Mouse (Mus musculus) lung, adult 2 months (tissue): ENCODE data around the gene Ntmt1. TPM values are rescaled to one million over a fixed set of nuclear protein-coding genes. Genes with fewer than 3 reads are reported as not detected.
A peak's percentile ranks its signal among the peaks of the same experiment; 100 is the strongest.

Experiments used
- DNase-seq: peaks from one replicate; pipeline ENCODE4 v3.0.0; 2022
- H3K4me1 ChIP-seq: fragments of 200-500 bp; 2 replicates; pipeline ENCODE4 v1.6.1; 2011; ENCODE audit warnings: low read length; ENCODE audit not compliant: control insufficient read depth, insufficient read depth
- H3K4me3 ChIP-seq: fragments of 200-500 bp; replicated peaks from 2 replicates; pipeline ENCODE3; 2011; ENCODE audit warnings: low read depth, mild to moderate bottlenecking, control low read depth, low read length; ENCODE audit errors: extremely low read depth
- CTCF ChIP-seq: fragments of 200-500 bp; IDR thresholded peaks from 2 replicates; pipeline ENCODE4 v1.5.1; 2011; ENCODE audit warnings: mild to moderate bottlenecking, low read length, control low read depth; ENCODE audit not compliant: insufficient read depth
- POLR2A ChIP-seq: fragments of 200-500 bp; IDR thresholded peaks from 2 replicates; pipeline ENCODE4 v1.6.1; 2011; ENCODE audit warnings: low read depth, mild to moderate bottlenecking, control low read depth, low read length, borderline replicate concordance; ENCODE audit errors: extremely low read depth
- WGBS: fragments of 180-500 bp; shearing (Covaris S2); methylation state at CpG from one replicate; pipeline ENCODE4 v1.1.7; 2018; 5-methylcytosine and 5-hydroxymethylcytosine counted together
- polyA plus RNA-seq: library from polyadenylated mRNA; depleted of rRNA; stranded (reverse); fragments of >200 nt; gene quantifications from 2 replicates; pipeline ENCODE4 v1.2.3, GENCODE M21; 2012

The Ntmt1 gene
- polyA plus RNA-seq, 1 experiment, result 23.4 TPM

DNA sequence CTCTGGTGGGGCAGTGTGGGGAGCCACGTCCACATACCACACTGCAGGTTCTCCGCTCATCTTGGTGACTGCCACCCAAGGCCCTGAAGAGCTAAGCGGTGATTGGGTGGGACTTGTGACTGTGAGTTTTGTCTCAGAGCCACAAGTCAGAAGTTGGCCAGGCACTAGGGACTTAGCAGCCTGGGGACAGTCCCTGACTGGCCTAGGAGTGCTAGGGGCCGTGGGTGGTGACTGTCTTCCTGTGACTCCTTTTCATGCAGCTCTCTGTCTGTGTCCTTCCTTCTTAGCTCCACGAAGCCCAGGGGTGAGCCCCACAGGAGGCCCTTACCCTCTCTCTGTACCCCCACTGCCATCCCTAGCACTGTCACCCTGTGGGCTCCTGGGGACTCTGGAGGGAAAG, 12.2 kb downstream of the Ntmt1 start:
- WGBS, result 88% methylated on average over 5 of the region's 5 CpGs
- TF ChIP-seq CTCF (no peak), POLR2A (no peak)
- H3K4me3 ChIP-seq, result no peak overlapping the region
- DNase-seq, result no peak
- no peaks in the 10 kb centered on the region for H3K4me1 ChIP-seq

DNA sequence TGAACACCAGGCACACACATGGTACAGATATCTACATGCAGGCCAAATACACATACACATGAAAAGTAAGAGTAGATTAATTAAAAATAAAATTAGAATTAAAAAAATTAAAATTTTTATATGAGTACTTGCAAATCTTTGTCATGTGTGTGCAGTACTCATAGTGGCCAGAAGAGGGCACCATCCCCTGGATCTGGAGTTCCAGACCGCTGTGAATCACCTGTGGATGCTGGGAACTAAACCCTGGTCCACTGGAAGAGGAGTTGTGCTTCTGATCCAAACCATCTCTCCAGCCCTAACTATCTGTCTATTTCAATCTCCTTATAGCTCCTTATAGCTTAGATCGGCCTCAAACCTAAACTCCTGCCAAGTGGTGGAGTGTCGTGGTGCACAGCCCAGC, 13.4 kb downstream of the Ntmt1 start:
- no peak overlapping the region for H3K4me3 ChIP-seq
- 93% methylated on average over 3 of the region's 3 CpGs for WGBS
- H3K4me1 ChIP-seq, result no peaks in the 10 kb centered on the region
- DNase-seq, result no peak
- TF ChIP-seq CTCF, result peak; percentile 26; the same call in 1 of the 2 replicates
- no peak for TF ChIP-seq POLR2A

DNA sequence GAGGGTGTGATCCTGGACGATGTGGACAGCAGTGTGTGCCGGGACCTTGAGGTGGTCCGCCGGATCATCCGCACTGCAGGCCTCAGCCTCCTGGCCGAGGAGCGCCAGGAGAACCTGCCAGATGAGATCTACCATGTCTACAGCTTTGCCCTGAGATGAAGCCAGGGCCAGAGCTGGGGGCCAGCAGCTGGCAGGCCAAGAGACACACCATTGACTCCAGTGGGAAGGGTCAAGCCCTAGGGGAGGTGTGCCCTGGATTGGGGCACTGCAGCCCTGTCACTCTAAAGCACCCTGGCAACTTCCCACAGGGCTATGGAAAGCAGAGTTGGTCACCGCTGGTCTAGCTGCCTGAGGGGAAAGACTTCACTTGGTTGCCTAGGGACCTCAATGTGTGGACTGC, 14.8 kb downstream of the Ntmt1 start:
- Histone ChIP-seq H3K4me1 (peaks cover 7% of the 10 kb centered on the region), H3K4me3 (no peak overlapping the region)
- TF ChIP-seq POLR2A (no peak), CTCF (no peak)
- no peak for DNase-seq
- WGBS, result 85% methylated on average over 8 of the region's 8 CpGs

DNA sequence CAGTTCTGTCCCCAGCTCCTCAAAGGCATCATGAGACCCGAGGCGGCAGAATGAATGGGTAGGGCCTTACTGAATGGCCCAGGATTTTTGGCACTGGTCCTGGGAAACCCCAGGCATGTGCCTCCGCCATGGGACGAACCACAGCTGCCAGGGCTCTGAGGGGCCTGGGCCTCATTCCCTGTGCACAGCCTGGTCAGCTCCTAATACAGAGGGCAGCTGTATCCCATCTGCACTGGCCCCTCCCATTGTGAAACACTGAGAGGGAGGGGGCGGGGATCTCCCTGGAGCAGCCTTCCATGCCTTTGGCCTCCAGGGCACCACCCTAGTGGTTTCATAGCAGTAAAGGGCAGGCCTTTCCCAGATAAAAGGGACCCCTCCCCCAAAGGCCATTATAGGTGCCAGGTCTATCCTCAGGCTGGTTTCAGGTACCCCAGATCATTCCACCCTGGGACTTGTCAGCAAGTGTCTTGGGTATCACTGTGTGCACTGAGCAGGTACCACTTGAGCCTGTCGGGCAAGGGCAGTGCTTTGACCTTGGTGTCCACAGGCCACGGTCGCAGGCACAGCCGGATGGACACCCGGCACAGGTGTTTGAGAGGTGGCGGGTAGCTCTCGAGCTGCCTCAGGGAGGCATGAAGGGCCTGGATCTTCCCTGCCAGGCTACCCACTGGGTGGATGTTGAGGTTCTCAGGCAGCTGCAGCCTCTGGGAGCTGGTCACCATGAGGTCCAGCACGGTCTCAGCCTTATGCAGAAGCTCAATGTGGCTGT, 15.9 kb downstream of the Ntmt1 start:
- Histone ChIP-seq H3K4me3 (no peak overlapping the region), H3K4me1 (peaks cover 7% of the 10 kb centered on the region)
- DNase-seq, result peak; percentile 43
- TF ChIP-seq CTCF (no peak), POLR2A (no peak)
- 69% methylated on average over 13 of the region's 13 CpGs for WGBS

DNA sequence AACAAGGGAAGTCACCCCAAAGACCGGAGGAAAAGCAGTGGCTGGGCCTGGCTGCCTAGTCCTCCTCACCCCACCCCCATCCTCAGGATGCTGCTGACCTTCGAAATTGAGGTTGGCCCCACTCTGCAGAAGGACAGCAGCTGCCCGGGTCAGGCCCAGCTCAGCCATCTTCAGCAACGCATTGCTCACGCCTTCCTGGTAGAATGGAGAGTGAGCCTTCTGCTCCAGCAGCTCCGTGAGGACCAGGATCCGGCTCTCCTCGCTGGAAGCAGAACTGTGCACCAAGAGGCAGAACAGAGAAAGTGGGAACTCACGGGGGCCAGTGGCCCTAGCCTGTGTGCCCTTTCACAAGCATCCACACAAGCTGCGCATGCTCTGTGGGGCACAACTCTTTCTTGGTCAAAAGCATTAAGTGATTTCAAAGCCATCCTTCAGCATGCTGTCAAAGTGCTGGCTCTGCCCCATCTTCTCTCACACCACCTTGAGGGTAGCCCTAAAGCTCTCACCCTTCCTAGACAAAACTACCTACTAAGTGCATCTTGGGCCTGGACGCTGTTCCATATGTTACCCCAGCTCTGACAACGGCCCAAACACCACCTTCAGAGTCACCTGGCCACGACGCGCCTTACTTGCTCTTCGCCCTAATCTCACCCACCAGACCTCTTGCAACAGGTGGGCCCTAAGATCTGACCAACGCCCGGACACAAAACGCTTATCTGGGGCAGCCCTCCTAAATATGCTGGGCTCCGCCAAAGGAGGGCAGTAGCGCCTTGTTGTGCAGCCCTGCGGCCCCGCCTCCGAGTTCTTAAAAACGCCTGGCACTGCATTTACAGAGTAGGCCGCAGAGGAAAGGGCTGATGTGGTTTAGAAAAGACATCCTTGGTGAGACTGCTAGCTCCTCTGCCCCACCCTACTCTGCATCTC, 19.5 kb downstream of the Ntmt1 start:
- H3K4me3 ChIP-seq, result peak overlapping the region; percentile 94
- DNase-seq, result no peak
- peaks cover 7% of the 10 kb centered on the region for H3K4me1 ChIP-seq
- no peak for TF ChIP-seq POLR2A
- TF ChIP-seq CTCF, result no peak
- WGBS, result 28% methylated on average over 26 of the region's 26 CpGs

DNA sequence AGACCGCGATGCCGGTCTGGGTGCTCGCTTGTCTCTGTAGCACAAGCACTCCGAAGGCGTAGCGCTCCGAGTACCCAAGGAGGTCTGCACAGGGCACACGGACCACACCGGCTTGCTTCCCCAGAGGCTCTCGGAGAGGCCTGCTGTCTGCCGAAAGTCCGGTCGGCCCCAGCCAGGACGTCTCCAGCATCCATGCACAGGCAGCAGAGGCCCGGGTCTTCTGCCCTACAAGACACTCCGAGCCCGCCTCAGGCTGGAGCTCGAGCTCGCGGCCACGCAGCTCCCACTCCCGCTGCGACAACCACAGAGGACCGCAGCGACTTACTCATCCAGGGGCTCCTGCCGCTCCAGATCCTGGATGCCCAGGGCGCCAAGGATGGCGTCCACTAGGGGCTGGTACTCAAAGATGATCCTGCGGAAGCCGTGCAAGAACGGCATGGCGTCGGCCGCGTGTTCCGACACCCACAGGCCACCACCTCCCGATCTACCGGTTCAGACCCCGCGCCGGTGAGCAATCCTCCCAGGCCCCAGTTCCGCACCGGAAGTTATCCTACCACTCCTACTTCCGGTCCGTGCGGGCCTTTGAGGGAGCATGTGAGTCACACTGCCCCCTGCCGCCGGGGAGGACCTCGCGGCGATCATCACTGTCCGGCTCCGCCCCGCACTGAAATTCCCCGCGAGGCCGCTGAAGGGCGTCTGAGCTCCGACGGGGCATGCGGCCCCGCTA, 20.3 kb downstream of the Ntmt1 start:
- H3K4me3 ChIP-seq, result peak overlapping the region; percentile 94
- TF ChIP-seq CTCF (peak; percentile 72), POLR2A (peak; percentile 79; the same call in 1 of the 2 replicates)
- peaks cover 7% of the 10 kb centered on the region for H3K4me1 ChIP-seq
- under 1% methylated on average over 63 of the region's 63 CpGs for WGBS
- peak; percentile 95 for DNase-seq

DNA sequence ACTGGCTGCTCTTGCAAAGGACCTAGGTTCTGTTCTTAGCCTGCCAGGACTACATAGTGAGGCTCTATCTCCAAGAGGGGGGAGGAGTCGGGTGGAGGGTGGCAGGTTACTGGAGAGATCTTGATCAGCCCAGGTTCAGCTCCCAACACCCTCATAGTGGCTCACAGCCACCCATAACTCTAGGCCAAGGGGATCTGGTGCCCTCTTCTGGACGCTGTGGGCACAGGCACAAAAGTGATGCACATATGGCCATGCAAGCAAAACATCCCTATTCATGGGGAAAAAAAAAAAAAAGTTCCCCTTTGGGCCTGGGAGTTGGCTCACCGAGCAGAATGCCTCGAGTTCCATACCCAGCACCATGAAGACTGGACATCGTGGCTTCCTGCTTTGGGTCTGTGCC, 21.7 kb downstream of the Ntmt1 start:
- no peak for DNase-seq
- 40% methylated on average over 5 of the region's 5 CpGs for WGBS
- Histone ChIP-seq H3K4me1 (peaks cover 7% of the 10 kb centered on the region), H3K4me3 (no peak overlapping the region)
- TF ChIP-seq POLR2A (no peak), CTCF (peak; percentile 50)

DNA sequence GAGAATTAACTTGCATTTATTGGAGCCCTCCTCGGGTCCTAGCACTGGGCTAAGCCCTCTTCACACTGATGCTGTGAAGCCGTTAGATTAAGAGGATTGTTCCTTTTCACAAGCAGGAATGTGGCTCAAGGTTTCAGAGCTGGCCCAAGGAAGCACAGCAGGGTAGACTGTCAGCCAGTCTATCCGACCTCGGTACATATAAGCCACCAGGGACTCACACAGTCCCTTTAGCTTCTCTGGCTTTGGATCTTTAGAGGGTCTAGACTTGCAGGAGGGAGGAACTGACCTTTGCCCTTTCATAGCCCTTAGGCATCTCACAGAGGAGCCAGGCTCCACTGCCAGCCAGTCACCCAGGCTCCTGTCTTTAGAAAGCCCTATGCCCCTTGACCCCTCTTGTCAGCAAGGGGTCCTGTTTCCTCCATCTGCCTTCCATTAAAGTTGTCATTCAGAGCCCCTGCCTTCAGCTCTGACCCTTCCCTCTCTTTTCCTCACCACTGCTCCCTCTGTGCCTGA, 22.7 kb downstream of the Ntmt1 start, which contains the start of gene Asb6:
Gene Asb6 (minus strand): TSS at position 51 of the 513 bp plus-strand sequence.
- 42% methylated on average over 4 of the region's 4 CpGs for WGBS
- DNase-seq, result no peak
- TF ChIP-seq POLR2A (no peak), CTCF (no peak)
- Histone ChIP-seq H3K4me3 (no peak within 1 kb of the TSS), H3K4me1 (peaks cover 7% of the 10 kb centered on the region)

DNA sequence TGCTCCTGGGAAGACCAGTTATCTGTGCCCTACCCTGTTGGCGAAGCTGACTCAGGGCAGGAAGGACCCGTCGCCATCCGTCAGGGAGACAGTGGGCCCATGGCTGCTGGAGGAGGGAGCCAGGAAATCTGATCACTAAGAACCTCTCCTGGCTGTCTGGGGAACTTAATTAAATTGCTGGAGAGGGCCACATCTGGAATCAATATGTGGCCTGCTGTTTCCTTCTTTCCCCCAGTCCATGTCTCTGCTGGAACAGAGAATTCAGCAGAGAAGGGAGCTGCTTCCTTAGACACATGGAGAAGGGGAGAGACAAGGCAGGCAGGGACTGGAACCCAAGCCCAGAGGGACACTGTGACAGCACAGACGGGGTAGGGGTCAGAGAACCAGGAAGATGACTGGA, 26.0 kb downstream of the Ntmt1 start:
- 66% methylated on average over 5 of the region's 5 CpGs for whole genome bisulfite sequencing
- H3K4me3 ChIP-seq, result no peak overlapping the region
- TF ChIP-seq CTCF (no peak), POLR2A (no peak)
- no peaks in the 10 kb centered on the region for H3K4me1 ChIP-seq
- DNase-seq, result no peak
